Mouse (Mus musculus) leukemia stem cell, adult 10-12 weeks (primary cell): Measurements from ENCODE around the gene Cep170b. TPM values are rescaled to one million over a fixed set of nuclear protein-coding genes. Genes with fewer than 3 reads are reported as not detected.

Source experiments
- polyA plus RNA-seq: library from polyadenylated mRNA; stranded (reverse); fragments of >175 nt; gene quantifications from 2 replicates; pipeline ENCODE4 v1.2.3, GENCODE M21; 2012; ENCODE audit warnings: low replicate concordance

Cep170b gene
- 2.1 and 4.2 TPM in 2 replicates for polyA plus RNA-seq

GRCm38 (mm10) chr12:112720216-112720615 is at the start of gene Cep170b:
Gene Cep170b (plus strand): TSS chr12:112720455.

GRCm38 (mm10) chr12:112674132-112675011 is 45.9 kb upstream of the Cep170b start, which contains the start of gene Akt1:
Gene Akt1 (minus strand): TSS chr12:112674884.

GRCm38 (mm10) chr12:112678555-112679026 is 41.7 kb upstream of the Cep170b start, which contains the start of gene Zbtb42:
Gene Zbtb42 (plus strand): TSS chr12:112678828.

GRCm38 (mm10) chr12:112760154-112760926 is 40.1 kb downstream of the Cep170b start, which contains the start of gene Pld4:
Gene Pld4 (plus strand): TSS chr12:112760655.

Other genes starting within 250 kb of the Cep170b start
- gene A530016L24Rik, start 231.0 kb upstream of the Cep170b start, polyA plus RNA-seq: not detected in 2 replicates
- gene Tmem179, start 203.7 kb upstream of the Cep170b start, polyA plus RNA-seq: not detected in 2 replicates
- 29.8 and 43.1 TPM in 2 replicates for gene Inf2, start 131.7 kb upstream of the Cep170b start, polyA plus RNA-seq
- gene Adssl1, start 100.4 kb upstream of the Cep170b start, polyA plus RNA-seq: 4.2 and 11.8 TPM in 2 replicates
- 34.5 and 74.5 TPM in 2 replicates for gene Siva1, start 75.8 kb upstream of the Cep170b start, polyA plus RNA-seq
- 346 and 443 TPM in 2 replicates for gene Akt1, start 45.6 kb upstream of the Cep170b start, polyA plus RNA-seq
- 7.8 and 9.7 TPM in 2 replicates for gene Zbtb42, start 41.6 kb upstream of the Cep170b start, polyA plus RNA-seq
- 37.1 and 44.0 TPM in 2 replicates for gene Pld4, start 40.2 kb downstream of the Cep170b start, polyA plus RNA-seq
- 0.32 and 0.47 TPM in 2 replicates for gene Ahnak2, start 82.2 kb downstream of the Cep170b start, polyA plus RNA-seq
- 0.57 and 1.5 TPM in 2 replicates for gene Clba1, start 88.5 kb downstream of the Cep170b start, polyA plus RNA-seq
- 11.9 and 32.7 TPM in 2 replicates for gene Cdca4, start 109.0 kb downstream of the Cep170b start, polyA plus RNA-seq
- gene Gpr132, start 147.8 kb downstream of the Cep170b start, polyA plus RNA-seq: 1.8 and 1.9 TPM in 2 replicates
- gene Jag2, start 209.3 kb downstream of the Cep170b start, polyA plus RNA-seq: 0.69 and 1.1 TPM in 2 replicates
- gene Nudt14, start 221.7 kb downstream of the Cep170b start, polyA plus RNA-seq: 2.9 and 5.3 TPM in 2 replicates